Mouse (Mus musculus): Measurements from ENCODE around the gene Bsdc1.
A peak's percentile ranks its signal among the peaks of the same experiment; 100 is the strongest.

DNA sequence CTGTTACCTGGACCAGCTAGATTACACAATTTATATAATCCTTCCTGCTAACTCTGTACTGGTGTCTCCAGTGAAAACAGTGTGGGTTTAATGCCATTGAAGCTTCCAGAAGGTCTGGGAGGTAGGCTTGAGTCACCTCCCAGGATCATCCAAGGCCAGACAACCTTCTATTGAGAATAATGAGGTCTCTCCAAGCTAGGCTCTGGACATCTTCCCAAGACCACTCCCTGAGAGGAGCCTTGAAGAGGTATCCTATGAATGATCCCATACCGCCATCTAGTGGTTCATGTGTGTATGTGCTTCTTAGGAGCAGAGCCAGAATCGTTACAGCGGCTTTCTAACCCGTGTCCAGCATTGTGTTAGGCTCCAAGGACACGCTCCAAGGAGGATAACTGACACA is 6.1 kb upstream of the Bsdc1 start:
- TF ChIP-seq ELF1 (IDR thresholded peaks at IDR 0.05; ENCODE audit: low read depth, low read length) (no peak), MAX (IDR thresholded peaks at IDR 0.05; ENCODE audit: low read length) (no peak), CTCF (IDR thresholded peaks at IDR 0.05 in 2 of 3, conservative IDR thresholded peaks at IDR 0.05 in 1 of 3; ENCODE audit: control insufficient read depth in 1 of 3, insufficient read depth in 1 of 3, low read depth in 2 of 3, low read length in 3 of 3, poor library complexity in 1 of 3, severe bottlenecking in 1 of 3) (peak; percentile 70 to 99 (median 92)), POLR2AphosphoS2 (IDR thresholded peaks at IDR 0.05; ENCODE audit: low read length) (no peak)
